Mouse (Mus musculus) adrenal gland, postnatal 10 days (tissue): Measurements from ENCODE around the gene Maco1. TPM values are rescaled to one million over a fixed set of nuclear protein-coding genes. Genes with fewer than 3 reads are reported as not detected.
A peak's percentile ranks its signal among the peaks of the same experiment; 100 is the strongest.
"Not testable (repeated sequence)": the region's sequence is repeated elsewhere in the genome, so short reads cannot be mapped to it uniquely, and the experiment has no call there.

Experiments used
- DNase-seq: peaks from one replicate; pipeline ENCODE4 v3.0.0; 2021; ENCODE audit warnings: mixed read lengths
- total RNA-seq, 2 experiments: library from RNA; stranded (reverse); gene quantifications; 2 replicates each; pipeline ENCODE4 v1.2.3; 2021

Maco1 gene
- total RNA-seq, 2 experiments from 2014 or later: 33.3 to 34.5 TPM

GRCm38 (mm10) chr4:134814229-134814571, 38.9 kb downstream of the Maco1 start:
- peak; percentile 70 for DNase-seq

- DNase-seq: no peak
Observed at GRCm38 (mm10) chr4:134813406-134814228, 39.5 kb downstream of the Maco1 start.

- peak; percentile 96 for DNase-seq
Observed at GRCm38 (mm10) chr4:134804765-134805164, 48.4 kb downstream of the Maco1 start.

- DNase-seq: no peak
Observed at GRCm38 (mm10) chr4:134802765-134803164, 50.4 kb downstream of the Maco1 start.

GRCm38 (mm10) chr4:134802155-134802554, 51.0 kb downstream of the Maco1 start:
- DNase-seq: no peak

GRCm38 (mm10) chr4:134800693-134801092, 52.5 kb downstream of the Maco1 start:
- peak; percentile 2 for DNase-seq

- peak; percentile 3 for DNase-seq
Observed at GRCm38 (mm10) chr4:134800098-134800497, 53.0 kb downstream of the Maco1 start.

GRCm38 (mm10) chr4:134799272-134799671, 53.9 kb downstream of the Maco1 start:
- peak; percentile 84 for DNase-seq

- no peak for DNase-seq
Observed at GRCm38 (mm10) chr4:134798861-134799260, 54.3 kb downstream of the Maco1 start.

- peak; percentile 7 for DNase-seq
Observed at GRCm38 (mm10) chr4:134797621-134798020, 55.5 kb downstream of the Maco1 start.

GRCm38 (mm10) chr4:134796581-134797361, 56.4 kb downstream of the Maco1 start:
- peak; percentile 29 for DNase-seq

- DNase-seq: no peak
Observed at GRCm38 (mm10) chr4:134795819-134796485, 57.2 kb downstream of the Maco1 start.

- not testable (repeated sequence) for DNase-seq
Observed at GRCm38 (mm10) chr4:134794959-134795358, 58.2 kb downstream of the Maco1 start.

- peak; percentile 76 for DNase-seq
Observed at GRCm38 (mm10) chr4:134793213-134793956, 59.8 kb downstream of the Maco1 start.

- peak; percentile 2 for DNase-seq
Observed at GRCm38 (mm10) chr4:134791731-134792130, 61.4 kb downstream of the Maco1 start.

GRCm38 (mm10) chr4:134786946-134787345, 66.2 kb downstream of the Maco1 start:
- no peak for DNase-seq

GRCm38 (mm10) chr4:134784701-134785100, 68.4 kb downstream of the Maco1 start:
- DNase-seq: peak; percentile 55

- DNase-seq: peak; percentile 70
Observed at GRCm38 (mm10) chr4:134779136-134779934, 73.8 kb downstream of the Maco1 start.

- DNase-seq: peak; percentile 20
Observed at GRCm38 (mm10) chr4:134776246-134776645, 76.9 kb downstream of the Maco1 start.

GRCm38 (mm10) chr4:134775234-134775944, 77.8 kb downstream of the Maco1 start:
- peak; percentile 4 for DNase-seq
